Mouse (Mus musculus): ENCODE results near the gene AC129217.1. TPM values are rescaled to one million over a fixed set of nuclear protein-coding genes. Genes with fewer than 3 reads are reported as not detected.

Gene AC129217.1
- polyA plus RNA-seq, 1 experiment: not detected

Other genes with a start within 250 kb of the AC129217.1 start
- gene Slc22a8, start 238.5 kb upstream of the AC129217.1 start, polyA plus RNA-seq (2012; rRNA removed; ENCODE audit: low replicate concordance): 0.03 TPM in 1 of 2 replicates, not detected in the other
- not detected in 2 replicates for gene Slc22a6, start 211.7 kb upstream of the AC129217.1 start, polyA plus RNA-seq (2012; rRNA removed; ENCODE audit: low replicate concordance)
- 0.15 TPM in 1 of 2 replicates, not detected in the other for gene Chrm1, start 166.0 kb upstream of the AC129217.1 start, polyA plus RNA-seq (2012; rRNA removed; ENCODE audit: low replicate concordance)
- gene Slc3a2, start 106.4 kb upstream of the AC129217.1 start, polyA plus RNA-seq (2012; rRNA removed; ENCODE audit: low replicate concordance): 230 and 245 TPM in 2 replicates
- gene Wdr74, start 93.9 kb upstream of the AC129217.1 start, polyA plus RNA-seq (2012; rRNA removed; ENCODE audit: low replicate concordance): 29.9 and 51.4 TPM in 2 replicates
- not detected in 2 replicates for gene 1700092M07Rik, start 89.1 kb upstream of the AC129217.1 start, polyA plus RNA-seq (2012; rRNA removed; ENCODE audit: low replicate concordance)
- 89.0 and 134 TPM in 2 replicates for gene Stx5a, start 88.4 kb upstream of the AC129217.1 start, polyA plus RNA-seq (2012; rRNA removed; ENCODE audit: low replicate concordance)
- gene Nxf1, start 72.7 kb upstream of the AC129217.1 start, polyA plus RNA-seq (2012; rRNA removed; ENCODE audit: low replicate concordance): 93.8 and 152 TPM in 2 replicates
- gene Tmem223, start 58.8 kb upstream of the AC129217.1 start, polyA plus RNA-seq (2012; rRNA removed; ENCODE audit: low replicate concordance): 255 and 279 TPM in 2 replicates
- gene Tmem179b, start 55.3 kb upstream of the AC129217.1 start, polyA plus RNA-seq (2012; rRNA removed; ENCODE audit: low replicate concordance): 92.4 and 101 TPM in 2 replicates
- 15.5 and 19.6 TPM in 2 replicates for gene Taf6l, start 43.4 kb upstream of the AC129217.1 start, polyA plus RNA-seq (2012; rRNA removed; ENCODE audit: low replicate concordance)
- gene Polr2g, start 31.2 kb upstream of the AC129217.1 start, polyA plus RNA-seq (2012; rRNA removed; ENCODE audit: low replicate concordance): 72.1 and 72.3 TPM in 2 replicates
- gene Zbtb3, start 27.2 kb upstream of the AC129217.1 start, polyA plus RNA-seq (2012; rRNA removed; ENCODE audit: low replicate concordance): 2.1 and 3.7 TPM in 2 replicates
- 19.7 and 28.1 TPM in 2 replicates for gene Ttc9c, start 10.4 kb upstream of the AC129217.1 start, polyA plus RNA-seq (2012; rRNA removed; ENCODE audit: low replicate concordance)
- gene Hnrnpul2, start 9.8 kb upstream of the AC129217.1 start, polyA plus RNA-seq (2012; rRNA removed; ENCODE audit: low replicate concordance): 13.8 and 28.4 TPM in 2 replicates
- 401 and 771 TPM in 2 replicates for gene Bscl2, start 7.7 kb downstream of the AC129217.1 start, polyA plus RNA-seq (2012; rRNA removed; ENCODE audit: low replicate concordance)
- gene Gng3, start 9.4 kb downstream of the AC129217.1 start, polyA plus RNA-seq (2012; rRNA removed; ENCODE audit: low replicate concordance): 0.45 and 1.2 TPM in 2 replicates
- 14.5 and 30.5 TPM in 2 replicates for gene Lrrn4cl, start 21.0 kb downstream of the AC129217.1 start, polyA plus RNA-seq (2012; rRNA removed; ENCODE audit: low replicate concordance)
- gene Ubxn1, start 41.7 kb downstream of the AC129217.1 start, polyA plus RNA-seq (2012; rRNA removed; ENCODE audit: low replicate concordance): 98.3 and 108 TPM in 2 replicates
- 37.3 and 43.9 TPM in 2 replicates for gene Uqcc3, start 51.1 kb downstream of the AC129217.1 start, polyA plus RNA-seq (2012; rRNA removed; ENCODE audit: low replicate concordance)
- gene Lbhd1, start 54.0 kb downstream of the AC129217.1 start, polyA plus RNA-seq (2012; rRNA removed; ENCODE audit: low replicate concordance): 2.7 and 4.3 TPM in 2 replicates
- gene Gm49403, start 54.2 kb downstream of the AC129217.1 start, polyA plus RNA-seq (2012; rRNA removed; ENCODE audit: low replicate concordance): not detected in 2 replicates
- gene 1810009A15Rik, start 59.1 kb downstream of the AC129217.1 start, polyA plus RNA-seq (2012; rRNA removed; ENCODE audit: low replicate concordance): 25.8 and 26.2 TPM in 2 replicates
- 0.34 TPM in 1 of 2 replicates, not detected in the other for gene Gm49416, start 59.2 kb downstream of the AC129217.1 start, polyA plus RNA-seq (2012; rRNA removed; ENCODE audit: low replicate concordance)
- gene Ints5, start 63.2 kb downstream of the AC129217.1 start, polyA plus RNA-seq (2012; rRNA removed; ENCODE audit: low replicate concordance): 19.2 and 38.4 TPM in 2 replicates
- 101 and 184 TPM in 2 replicates for gene Ganab, start 68.3 kb downstream of the AC129217.1 start, polyA plus RNA-seq (2012; rRNA removed; ENCODE audit: low replicate concordance)
- 78.6 and 99.5 TPM in 2 replicates for gene B3gat3, start 90.6 kb downstream of the AC129217.1 start, polyA plus RNA-seq (2012; rRNA removed; ENCODE audit: low replicate concordance)
- gene Rom1, start 99.6 kb downstream of the AC129217.1 start, polyA plus RNA-seq (2012; rRNA removed; ENCODE audit: low replicate concordance): 13.6 and 15.0 TPM in 2 replicates
- 53.7 and 84.8 TPM in 2 replicates for gene Eml3, start 99.8 kb downstream of the AC129217.1 start, polyA plus RNA-seq (2012; rRNA removed; ENCODE audit: low replicate concordance)
- 20.1 and 44.4 TPM in 2 replicates for gene Mta2, start 112.1 kb downstream of the AC129217.1 start, polyA plus RNA-seq (2012; rRNA removed; ENCODE audit: low replicate concordance)
- 15.9 and 30.2 TPM in 2 replicates for gene Tut1, start 124.1 kb downstream of the AC129217.1 start, polyA plus RNA-seq (2012; rRNA removed; ENCODE audit: low replicate concordance)
- gene Eef1g, start 137.3 kb downstream of the AC129217.1 start, polyA plus RNA-seq (2012; rRNA removed; ENCODE audit: low replicate concordance): 255 and 492 TPM in 2 replicates
- 56.5 and 94.9 TPM in 2 replicates for gene Ahnak, start 159.5 kb downstream of the AC129217.1 start, polyA plus RNA-seq (2012; rRNA removed; ENCODE audit: low replicate concordance)

Measured in subcutaneous adipose tissue, adult 2 months (tissue).